Mouse (Mus musculus): Measurements from ENCODE around the gene Gm43517.

Gene Gm43517

GRCm38 (mm10) chr12:49417963-49418362 lies 33.0 kb downstream of the Gm43517 start:
- no peak for DNase-seq

Measured in lung, postnatal 36 days (tissue).